Mouse (Mus musculus) cerebellum, postnatal 25 days (tissue): Measurements from ENCODE around the gene Wbp11.

Experiments used
- DNase-seq, 2 experiments: peaks; one replicate each; pipeline ENCODE4 v3.0.0; 2021; ENCODE audit warnings: mixed read lengths in 2 of 2

The Wbp11 gene

DNA sequence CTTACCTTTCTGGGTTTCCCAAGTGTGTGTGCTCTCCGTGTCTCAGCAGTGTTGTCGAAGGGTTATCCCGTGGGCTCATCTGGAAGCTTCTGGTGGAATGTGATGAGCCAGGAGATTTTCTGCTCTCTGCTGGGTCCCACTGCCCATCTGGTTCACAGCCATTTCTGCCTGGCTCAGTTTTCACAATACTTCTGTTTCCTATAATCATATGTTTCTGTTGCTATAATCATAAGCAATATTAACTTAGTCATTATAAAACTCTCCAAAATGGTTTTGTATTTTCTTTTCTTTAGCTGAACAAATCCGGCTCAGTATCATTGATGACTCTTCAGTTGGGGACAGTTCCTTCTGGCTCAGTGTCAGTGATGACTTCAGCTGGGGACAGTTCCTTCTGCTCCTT lies 7.3 kb upstream of the Wbp11 start, which contains the start of gene Smco3:
TSS of gene Smco3 (minus strand) at position 101 of the 400 bp plus-strand sequence.
- no peak for DNase-seq

DNA sequence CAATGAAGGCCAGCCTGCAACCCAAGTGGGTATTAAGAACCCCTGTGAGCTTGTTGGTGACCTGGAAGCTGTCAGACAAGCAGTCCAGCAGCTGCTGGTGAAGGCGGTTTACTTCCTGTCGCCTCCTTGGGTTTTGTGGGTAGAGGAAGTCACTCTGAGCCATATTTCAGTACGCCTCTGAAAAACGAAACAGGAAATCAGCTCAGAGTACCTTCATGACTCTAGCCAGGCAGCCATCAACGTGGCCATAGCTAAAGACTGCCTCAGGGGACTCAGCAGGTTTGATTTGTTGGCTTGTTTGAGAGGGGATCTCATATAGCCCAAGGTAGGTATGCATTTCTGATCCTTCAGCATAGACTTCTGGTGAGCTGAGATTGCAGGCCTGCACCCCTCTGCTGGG lies 3.7 kb upstream of the Wbp11 start:
- no peak for DNase-seq

DNA sequence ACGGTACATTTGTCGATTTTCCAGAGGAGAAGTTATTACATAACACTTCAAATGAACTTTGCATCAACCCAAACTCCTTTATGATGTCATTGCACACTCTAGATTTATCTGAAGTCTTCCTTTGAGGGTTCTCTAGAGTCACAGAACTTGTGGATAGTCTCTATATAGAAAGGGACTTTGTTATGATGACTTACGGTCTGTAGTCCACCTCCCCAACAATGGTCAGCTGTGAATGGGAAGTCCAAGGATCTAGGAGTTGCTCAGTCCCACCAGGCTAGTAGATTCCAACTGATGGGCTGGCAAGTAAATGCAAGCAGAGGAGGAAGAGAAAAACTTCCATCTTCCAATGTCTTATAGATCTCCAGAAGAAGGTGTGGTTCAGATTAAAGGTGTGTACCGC lies 648 bp upstream of the Wbp11 start:
- DNase-seq = no peak

DNA sequence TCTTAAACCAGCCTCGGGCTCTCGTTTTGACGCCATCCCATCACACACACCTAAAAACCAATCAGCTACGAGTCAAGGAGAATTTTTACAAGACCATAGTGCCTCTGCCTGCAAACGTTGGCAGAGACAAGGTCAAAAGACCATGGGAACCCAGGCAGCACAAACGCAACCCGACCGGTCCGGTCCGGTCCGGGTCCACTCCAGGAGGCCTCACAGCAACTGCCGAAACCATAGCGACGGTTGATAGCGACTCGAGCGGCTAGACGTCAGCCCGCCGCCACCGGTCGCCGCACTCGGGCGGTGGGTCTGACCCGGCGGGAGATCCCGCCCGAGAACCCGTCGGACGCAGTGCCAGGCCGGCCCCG lies 535 bp downstream of the Wbp11 start, which contains the start of gene BC049715:
TSS of gene BC049715 (plus strand) at position 111 of the 365 bp plus-strand sequence.
- no peak for DNase-seq

DNA sequence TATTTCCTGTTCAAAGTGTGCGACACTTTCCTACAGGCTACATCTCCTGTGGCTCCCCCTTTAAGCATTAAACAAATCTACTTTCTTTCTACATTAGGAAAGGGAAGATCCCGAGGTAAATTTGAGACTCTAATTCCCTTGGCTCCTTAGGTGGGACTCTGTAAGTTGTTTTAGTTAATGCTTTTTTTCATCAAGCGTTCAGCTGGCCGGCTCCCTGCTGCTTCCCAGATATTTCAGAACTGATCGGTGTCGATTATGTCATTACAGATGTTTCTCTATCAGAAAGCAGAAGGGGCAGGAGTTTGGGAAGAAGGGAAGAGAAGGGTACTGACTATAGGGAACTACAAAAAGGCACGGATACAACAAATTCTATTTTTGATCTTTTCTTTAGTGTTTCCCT lies 917 bp downstream of the Wbp11 start:
- no peak for DNase-seq

DNA sequence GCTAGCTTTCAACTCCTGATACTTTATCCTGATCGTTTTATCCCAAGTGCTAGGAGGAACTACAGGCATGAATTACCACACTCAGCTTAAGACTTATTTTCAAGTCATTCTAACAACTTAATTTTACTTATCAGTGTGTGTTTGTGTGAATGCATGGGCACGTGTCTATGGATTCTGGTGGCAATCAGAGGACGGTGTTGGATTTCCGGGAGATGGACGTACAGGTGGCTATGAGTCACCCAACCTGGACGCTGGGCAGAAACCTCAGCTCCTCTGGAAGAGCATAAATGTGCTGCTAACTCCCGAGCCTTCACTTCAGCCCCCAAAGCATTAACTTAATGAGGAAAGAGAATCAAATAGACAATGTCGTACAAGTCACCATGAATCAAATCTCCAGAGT lies 3.0 kb downstream of the Wbp11 start:
- no peak for DNase-seq

DNA sequence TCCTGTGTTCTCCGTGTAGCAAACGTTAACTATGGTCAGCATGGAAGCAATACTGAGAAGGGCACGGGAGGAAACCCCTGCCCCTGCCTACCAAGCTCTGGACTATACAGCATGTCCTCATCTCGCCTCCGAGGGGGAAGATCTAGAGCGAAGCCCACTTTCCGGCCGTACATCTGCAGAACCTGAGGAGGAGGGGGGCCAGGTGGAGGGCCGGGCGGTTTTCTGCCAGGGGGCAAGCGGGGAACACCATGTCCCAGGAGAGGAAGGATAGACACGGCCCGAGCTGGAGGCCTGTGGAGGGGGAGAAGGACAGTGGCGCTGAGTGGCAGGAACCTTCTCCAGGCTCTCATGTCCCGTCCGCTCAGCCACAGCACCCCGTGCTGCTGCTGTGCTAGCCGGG lies 6.9 kb downstream of the Wbp11 start:
- DNase-seq = no peak

DNA sequence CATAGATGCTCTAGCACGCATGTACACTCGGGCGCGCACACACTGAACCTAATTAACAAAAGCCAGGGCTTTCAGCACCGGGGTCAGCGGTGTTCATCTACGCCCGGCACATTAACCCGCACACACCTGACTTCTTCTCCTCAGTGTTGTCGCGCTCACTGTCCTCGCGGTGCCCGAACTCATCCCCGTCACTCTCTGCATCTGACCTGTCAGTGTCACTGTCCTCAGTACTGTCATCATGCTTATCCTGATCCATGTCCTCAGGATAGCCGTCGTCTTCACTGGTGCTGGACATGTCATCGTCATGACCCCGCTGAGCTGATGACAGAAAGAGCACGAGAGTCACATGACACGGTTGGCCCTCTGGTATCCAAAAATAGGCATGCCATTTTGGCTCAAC lies 7.7 kb downstream of the Wbp11 start:
- DNase-seq = no peak

DNA sequence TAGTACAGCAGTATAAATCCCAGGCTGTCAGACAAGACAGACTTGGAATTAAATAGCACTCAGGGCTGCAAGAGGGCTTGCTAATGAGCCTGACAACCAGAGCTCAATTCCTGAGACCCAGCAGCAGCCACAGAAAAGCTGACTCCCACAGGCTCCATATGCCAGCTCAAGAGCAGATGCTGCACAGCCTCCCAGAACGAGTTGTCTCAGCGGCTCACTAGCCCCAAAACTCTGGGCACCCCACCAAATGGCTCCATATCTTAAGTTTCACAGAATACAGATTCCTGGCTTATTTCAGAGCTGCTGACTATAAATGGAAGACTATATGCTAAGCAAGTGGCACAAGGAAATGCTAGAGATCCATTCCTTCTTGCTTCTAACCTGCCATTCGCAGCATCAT lies 10.5 kb downstream of the Wbp11 start:
- DNase-seq = no peak

DNA sequence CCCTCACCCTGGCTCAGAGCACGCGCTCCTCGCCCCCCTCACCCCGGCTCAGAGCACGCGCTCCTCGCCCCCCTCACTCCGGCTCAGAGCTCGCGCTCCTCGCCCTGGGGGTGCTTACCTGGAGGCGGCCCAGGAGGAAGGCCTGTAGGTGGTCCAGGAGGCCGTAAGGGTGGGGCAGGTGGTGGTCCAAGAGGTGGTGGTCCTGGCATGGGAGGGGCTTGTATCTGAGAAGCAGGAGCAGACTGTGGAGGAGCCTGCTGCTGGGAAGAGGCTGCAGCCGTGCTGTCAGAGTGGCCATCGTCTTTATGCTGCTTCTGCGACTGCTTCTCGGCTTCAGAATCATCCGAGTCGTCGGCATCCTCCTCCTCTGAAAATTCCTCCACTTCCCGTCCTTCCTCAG lies 11.2 kb downstream of the Wbp11 start:
- DNase-seq = no peak

DNA sequence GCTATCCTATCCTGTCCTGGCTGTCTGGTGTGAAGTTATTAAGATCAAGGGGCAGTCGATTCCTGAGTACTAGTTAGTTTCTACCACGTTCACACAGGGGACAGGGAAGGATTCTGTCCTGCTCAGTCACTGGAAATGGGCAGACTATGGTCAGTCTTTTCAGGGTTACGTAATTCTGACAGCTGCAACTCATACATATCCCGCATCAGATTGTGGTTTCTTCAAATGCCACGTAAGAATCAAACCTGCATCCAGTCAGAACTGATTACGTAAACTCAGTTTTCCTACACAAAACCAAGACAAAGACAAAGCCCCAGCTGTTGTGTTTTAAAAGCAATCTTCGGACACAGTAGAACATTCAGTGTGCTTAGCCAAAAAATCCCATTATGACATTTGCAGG lies 12.7 kb downstream of the Wbp11 start:
- DNase-seq = no peak

DNA sequence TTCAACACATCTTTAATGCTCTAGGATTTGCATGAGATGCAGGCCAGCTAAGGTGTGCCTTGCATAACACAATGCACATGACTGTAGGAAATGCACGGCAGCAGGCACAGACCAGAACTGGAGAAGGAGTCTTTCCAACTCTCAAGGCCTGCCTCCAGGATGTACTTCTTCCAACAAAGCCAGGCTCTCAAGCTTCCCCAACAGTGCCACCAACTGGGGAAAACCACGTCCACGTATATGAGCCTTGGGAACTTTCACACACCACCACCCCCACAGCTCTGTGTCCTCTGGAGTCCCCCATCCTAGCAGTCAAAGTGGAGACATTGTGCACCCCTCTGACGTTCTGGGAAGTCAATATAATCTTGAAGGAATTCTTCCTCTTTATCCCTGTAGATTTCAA lies 14.9 kb downstream of the Wbp11 start:
- DNase-seq = no peak

DNA sequence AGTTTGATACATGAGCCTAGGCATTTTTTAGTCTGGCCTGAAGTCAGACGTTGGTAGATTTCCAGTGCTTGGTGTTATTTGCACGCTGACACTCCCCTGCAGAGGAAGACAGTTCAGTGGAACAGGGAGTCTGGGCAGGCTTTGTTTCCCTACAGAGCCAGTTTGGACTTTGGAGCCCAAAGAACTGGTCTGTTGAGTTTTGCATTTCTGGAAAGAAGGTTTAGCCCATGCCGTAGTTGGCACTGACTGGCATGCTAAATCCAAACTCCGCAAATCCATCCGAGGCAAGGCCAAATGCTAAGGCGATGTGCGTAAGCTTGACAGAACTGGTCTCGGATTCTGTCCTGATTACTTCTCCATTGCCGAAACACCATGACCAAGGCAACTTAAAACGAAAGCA lies 16.8 kb downstream of the Wbp11 start:
- DNase-seq = no peak

DNA sequence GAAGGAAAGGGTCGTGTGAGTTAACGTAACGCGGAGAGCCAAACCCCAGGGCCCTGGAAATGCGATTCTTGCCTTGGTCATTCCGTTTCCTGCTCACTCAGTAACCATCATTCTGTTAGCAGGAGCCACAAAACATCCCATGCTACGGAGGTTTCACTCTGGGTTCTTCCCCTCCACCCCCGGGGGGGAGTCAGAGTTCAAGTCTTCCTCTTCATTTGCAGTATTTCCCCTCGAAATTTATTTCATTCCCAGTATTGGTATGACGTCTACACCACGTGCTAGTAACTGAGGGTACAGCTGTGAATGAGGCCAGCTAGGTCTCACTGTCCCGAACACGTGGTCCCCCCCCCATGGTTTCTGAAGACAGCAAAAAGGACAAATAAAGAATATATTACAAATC lies 18.4 kb downstream of the Wbp11 start:
- DNase-seq = no peak

DNA sequence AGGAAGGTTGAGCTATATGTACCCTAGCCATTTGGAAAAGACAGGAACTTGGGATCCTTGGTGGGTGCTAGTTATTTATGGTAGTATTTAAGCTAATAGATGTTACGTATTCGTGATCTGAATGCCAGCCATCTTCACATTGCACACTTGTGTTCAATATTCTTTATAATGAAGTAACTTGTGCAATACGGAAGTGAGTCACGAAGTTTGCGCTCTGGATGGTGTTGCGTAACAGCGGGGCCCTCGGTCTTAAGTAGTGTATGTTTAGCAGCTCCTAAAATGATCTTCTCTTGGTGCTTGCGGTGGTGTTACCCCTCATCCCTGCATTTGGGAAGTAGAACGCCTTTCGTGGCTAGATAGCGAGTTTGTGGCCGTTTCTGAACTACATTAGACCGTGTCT lies 19.0 kb downstream of the Wbp11 start:
- DNase-seq = no peak

DNA sequence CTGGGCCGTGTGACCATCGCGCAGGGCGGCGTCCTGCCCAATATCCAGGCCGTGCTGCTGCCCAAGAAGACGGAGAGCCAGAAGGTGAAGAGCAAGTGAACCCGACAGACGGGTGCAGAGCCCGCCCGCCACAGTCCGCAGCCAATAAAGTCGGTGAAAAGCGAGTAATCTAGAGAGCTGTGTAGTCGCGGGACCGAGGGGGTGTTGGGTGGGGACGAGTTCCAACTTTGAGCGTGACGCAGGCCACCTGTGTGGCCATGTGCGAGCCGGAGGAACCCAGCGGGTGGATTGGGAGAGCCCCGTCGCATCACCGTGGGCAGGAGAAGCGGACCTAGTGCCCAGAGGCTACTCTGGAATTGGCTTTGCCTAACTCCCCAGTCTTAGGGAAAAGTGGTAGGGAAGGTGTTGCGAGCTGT lies 19.4 kb downstream of the Wbp11 start:
- DNase-seq = no peak

DNA sequence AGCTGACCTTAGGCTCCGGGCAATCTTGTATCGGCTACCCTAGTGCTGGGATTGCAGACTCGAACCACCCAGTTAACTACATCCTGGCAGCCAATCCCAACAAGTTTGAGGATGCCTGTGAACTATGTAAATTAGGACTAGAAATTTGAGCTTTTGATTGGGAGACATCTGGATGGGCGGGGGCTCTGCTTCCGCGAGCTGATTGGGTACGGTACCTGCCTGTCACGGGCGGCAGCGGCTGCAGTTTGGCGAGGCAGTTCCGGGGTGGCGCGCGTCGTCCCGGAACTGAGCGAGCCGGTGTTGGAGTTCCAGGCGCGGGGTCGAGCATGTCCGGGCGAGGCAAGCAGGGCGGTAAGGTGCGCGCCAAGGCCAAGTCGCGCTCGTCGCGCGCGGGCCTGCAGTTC lies 20.0 kb downstream of the Wbp11 start, which contains the start of gene H2afj:
TSS of gene H2afj (plus strand) at position 231 of the 404 bp plus-strand sequence.
- DNase-seq = peak; percentile 99

DNA sequence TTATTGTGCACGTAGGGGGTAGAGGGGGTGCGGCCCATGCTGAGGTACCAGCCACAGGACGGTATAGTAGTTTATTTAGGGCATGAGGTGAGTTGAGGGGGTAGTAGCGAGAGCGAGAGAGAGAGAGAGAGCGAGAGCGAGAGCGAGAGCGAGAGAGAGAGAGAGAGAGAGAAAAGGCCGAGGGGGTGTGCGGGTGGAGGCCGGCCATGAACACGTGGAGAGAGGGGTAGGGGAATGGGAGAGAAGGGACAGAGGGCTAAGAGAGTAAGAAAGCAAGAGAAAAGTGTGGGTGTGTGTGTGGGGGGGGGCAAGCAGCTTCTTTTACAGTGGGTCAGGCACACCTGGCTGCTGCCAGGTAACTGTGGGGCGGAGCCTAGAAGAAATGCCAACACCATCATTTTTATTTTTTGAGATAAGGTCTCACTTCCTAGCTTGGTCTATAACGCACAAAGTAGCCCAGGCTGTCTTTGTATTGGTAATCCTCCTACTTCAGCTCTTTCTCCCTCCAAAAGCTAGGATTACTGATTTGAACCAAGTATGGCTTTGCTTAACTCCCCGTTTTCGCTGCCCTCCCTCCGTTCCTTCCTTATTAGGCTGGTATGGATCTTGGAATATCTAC lies 20.5 kb downstream of the Wbp11 start:
- DNase-seq = no peak

DNA sequence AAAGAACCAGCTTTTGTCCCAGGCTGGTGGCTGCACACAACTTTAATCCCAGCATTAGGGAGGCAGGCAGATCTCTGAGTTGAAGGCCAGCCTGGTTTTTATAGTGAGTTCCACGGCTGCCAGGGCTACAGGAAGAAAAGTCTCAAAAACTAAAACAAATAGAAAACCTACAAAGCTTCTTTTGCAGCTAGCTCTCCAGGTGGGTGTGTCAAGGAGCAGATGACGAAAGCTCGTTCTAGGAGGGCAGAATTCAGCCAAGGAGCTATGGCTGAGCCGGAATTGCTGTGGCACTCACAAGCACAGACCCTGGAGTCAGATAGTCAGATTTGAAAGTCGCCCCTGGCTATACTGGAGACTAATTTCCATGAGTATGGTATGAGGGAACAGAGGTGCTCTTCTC lies 21.2 kb downstream of the Wbp11 start:
- DNase-seq = no peak

DNA sequence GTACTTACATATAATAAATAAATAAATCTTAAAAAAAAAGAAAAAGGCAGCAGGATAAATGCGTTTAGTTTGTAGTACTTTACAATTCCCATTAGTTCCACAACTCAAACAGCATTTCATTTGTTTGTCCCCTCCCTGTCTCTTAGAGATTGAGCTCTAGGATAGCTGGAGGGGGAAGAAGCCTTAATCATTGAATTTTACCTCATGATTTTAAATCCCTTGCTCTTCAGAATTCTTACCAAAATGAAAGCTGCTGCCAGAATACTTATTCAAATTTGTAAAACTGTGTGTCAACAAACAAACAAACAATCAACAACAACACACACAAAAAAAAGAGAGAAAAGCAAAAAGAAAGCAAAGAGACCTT lies 22.6 kb downstream of the Wbp11 start:
- no peak for DNase-seq

DNA sequence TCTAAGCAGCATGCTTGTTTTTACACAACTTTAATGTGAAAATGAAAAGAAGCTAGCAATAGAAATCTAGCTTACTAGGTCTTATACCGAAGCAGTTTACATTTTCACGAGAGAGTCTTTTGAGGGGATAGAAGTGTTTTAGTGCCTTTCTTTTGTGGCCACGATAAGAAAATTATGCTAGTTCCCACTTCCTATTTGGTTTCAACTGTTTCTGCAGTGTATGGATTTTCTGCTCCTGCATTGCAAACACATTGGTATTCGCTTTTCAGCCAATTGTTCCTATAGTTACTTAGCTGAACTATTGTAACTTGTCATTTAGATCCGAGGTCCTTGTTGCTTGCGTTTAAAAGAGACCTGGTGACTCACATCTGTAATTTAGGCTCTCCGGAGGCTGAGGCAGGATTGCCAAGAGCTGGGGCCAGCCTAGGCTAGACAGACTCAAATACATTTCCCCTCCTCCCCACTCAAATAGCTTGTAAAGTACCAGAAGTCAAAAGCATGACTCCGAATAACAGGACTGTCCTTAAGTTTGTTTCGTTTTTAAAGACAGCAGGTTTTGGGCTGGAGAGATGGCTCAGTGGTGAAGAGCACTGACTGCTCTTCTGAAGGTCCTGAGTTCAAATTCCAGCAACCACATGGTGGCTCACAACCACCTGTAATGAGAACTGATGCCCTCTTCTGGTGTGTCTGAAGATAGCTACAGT lies 23.2 kb downstream of the Wbp11 start:
- no peak for DNase-seq

DNA sequence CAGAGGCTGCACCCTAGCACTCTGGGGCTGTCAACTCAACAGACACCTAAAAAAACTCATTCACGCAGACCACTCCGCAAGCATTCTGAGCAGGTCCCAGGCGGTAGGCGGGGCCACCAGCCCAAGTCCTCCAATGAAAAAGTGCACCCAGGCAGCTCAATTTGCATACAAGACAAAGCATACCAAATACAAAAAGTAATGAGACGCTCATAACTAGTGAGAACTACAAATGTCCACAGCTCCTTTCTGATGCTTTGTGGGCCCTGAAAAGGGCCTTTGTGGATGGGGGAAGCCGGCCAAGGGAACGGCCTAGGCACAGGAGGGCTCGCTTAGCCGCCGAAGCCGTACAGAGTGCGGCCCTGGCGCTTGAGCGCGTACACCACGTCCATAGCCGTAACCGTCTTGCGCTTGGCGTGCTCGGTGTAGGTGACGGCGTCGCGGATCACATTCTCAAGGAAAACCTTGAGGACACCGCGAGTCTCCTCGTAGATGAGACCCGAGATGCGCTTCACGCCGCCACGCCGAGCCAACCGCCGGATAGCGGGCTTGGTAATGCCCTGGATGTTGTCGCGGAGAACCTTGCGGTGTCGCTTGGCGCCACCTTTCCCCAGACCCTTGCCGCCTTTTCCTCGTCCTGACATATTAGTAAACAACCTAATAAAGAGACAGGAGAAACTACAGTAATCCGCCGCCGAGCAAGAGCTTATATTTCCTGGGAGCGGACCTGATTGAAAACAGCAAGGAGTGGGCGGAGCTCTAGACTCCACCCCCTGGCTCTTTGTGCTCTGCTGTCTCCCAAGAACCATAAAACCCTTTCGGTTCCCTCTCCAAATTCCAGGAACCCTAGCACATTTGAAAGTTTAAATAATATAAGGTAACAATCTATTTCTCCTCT lies 24.0 kb downstream of the Wbp11 start, which contains the start of gene Hist4h4:
TSS of gene Hist4h4 (minus strand) at position 677 of the 895 bp plus-strand sequence.
- peak; percentile 96 to 98 for DNase-seq

DNA sequence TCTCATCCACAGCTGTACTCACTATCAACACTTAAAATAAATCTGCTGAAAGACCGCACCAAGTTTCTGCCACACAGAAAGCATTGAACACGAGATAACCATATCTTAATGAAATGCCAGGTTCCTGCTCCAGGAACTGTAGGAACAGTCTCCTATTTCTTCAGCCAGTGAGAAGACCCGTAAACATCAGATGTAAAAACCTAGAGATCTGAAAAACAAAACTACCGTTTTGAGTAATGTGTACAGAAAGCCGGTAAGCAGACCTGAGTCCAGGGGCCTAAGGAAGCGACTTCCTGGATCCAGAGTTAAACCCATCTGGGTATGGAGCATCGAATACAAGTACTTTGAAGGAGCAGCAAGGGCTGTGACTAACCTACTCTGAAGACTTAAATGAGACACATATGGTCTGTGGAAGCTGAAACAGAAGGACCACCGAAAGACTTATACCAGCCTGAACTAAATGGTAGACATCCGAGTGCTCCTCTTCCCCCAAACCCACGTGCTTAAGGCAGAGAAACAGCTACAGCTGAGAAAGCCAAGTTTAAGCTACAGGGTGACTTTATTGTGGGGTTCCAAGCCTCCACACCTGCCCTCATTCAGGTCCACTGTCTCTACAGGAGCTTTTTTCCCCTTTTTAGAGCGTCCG lies 24.8 kb downstream of the Wbp11 start:
- no peak for DNase-seq
